Mouse (Mus musculus) heart, adult 8-10 months (tissue): ENCODE results near the gene Aldh6a1. TPM values are rescaled to one million over a fixed set of nuclear protein-coding genes. Genes with fewer than 3 reads are reported as not detected.

Experiments used
- DNase-seq: peaks from one replicate; pipeline ENCODE4 v3.0.0; 2022; ENCODE audit warnings: low spot score
- total RNA-seq, 4 experiments: library from RNA; stranded (reverse); gene quantifications; 2 replicates each; pipeline ENCODE4 v1.2.4; 2022

Gene Aldh6a1
- 100 to 1,000 TPM; 220 to 268 (median 246) TPM for total RNA-seq

DNA sequence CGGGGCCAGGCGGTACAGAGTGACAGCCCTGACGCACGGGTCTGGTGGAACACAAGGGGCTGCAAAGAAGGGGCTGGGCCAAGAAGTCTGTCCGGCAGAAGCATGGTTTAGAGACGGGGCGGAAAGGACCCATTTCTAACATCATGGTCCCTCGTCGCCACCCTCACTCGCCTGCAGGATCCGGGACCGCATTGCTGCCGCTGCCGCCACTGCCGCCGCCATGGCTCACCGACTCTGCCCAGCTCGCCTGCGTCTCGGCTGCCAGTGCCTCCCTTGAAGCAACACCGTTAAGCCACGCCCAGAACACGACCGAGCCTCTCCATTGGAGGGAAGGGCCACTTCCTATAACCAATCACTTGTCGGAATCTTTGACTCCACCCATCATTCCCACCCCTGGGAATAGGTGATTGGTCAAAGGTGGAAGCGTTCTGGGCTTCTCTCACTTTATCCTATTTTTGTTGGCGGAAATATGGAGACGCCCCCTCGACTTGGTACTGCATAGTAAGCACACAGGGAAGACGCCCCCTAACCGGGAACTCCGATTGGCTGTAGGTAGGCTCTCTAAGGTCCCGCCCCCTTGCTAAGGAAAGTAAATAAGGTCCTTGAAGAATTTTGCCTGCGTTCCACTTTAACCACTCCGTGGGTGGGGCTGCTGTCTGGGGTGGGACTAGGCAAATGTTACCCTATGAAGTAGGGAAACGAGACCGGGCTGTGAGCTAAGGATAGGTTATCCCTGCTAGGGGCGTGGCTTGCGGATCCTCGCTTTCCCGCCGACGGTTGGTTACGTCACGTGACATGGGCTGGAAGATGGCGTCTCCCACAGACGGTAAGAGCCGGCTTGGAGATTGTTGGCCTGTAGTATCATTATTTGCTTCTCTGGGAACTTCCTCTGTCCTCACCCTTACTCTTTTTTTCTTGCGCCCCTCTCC, at the start of gene Aldh6a1, which contains the start of gene Lin52:
Aldh6a1 (minus strand) TSS at position 287 of the 929 bp plus-strand sequence.
Lin52 (plus strand) TSS at position 705 of the 929 bp plus-strand sequence.
- peak; percentile 99 for DNase-seq

GRCm38 (mm10) chr12:84496795-84497194, 46.0 kb upstream of the Aldh6a1 start:
- no peak for DNase-seq

DNA sequence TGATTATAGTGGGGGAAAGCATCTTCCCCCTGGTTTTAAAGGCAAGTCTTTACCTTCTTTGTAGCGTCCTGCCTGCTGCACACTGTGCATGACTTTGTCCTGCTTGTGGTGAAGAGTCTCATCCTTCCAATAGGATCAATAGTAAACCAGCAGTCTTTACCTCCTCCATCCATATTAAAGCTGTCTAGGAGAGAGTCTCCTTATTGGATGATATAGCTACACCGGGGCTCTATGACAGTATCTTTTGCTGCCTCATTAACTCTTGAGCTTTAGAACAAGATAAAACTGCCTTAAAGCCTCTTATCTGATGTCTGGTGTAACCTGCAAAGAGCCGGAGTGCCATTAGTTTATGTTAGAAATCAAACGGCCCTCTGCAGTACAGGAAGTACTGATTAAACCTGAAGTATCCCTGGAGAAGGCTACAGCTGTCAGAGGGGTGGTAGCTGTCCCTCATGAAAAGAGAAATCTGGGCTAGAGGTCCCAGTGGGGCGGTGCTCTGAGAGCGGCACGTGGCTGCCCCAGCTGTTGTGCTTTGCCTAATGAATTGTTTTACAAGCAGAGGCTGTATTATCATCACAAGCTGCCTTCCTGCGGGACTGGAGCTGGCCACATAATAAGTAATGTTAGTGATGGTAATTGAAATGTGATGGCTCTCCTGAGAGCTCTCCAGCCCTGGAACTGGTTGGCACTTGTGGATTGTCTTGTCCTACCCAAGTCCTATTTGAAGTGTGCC, 36.7 kb upstream of the Aldh6a1 start:
- DNase-seq, result peak; percentile 24

DNA sequence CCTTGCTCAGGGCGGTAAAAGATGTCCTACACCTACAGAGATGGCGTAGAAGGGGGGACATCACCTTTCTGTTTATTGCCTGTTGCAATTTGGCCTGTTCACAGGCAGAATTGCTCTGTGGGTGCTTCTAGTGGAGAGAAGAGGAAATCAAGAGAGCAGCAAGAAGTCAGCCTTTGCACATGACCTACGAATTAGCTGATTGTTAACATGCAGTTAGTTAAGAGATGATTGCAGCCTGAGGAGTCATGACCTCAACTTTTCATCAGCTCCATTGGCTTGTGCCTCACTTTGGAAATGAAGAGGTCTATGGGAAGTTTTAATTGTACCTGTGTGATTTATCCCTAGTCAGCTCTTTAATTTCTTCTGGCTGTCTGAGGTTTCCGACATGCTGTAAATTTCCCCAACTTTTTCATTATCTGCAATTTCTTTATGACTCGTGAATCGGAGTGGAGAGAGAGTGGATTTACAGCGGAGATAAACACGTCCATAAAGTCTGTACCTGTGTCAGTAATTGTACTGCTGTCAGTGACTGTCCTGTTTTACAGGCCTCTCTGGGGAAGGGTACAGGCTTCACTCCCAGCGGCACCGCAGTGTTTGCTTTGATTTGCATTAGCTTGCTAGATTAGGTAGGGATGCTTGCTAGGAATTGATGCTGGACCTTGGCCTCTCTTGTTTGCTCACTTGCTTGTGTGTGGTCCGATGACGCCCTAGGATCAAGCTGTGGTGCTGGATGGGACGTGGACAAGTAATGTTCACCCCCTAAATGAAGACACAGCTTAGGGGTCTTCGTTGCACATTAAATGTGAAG, 32.2 kb upstream of the Aldh6a1 start:
- DNase-seq, result no peak

DNA sequence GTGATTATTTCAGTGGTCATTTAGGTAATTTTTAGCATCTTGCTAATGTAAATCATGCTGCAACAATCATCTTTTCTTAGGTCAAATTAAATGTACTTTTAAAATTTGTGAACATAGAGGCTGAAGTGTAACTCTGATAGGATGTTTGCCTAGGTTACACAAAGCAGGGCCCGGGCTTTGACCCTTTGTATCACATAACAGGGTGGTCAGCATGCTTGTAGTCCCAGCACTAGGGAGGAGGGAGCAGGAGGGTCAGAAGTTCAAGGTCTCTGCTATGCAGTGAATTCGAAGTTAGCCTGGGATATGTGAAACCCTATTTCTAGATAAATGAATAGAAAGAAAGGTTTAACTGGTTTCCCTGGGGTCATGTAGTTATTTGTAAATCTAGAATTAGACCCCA, 30.4 kb upstream of the Aldh6a1 start:
- no peak for DNase-seq

DNA sequence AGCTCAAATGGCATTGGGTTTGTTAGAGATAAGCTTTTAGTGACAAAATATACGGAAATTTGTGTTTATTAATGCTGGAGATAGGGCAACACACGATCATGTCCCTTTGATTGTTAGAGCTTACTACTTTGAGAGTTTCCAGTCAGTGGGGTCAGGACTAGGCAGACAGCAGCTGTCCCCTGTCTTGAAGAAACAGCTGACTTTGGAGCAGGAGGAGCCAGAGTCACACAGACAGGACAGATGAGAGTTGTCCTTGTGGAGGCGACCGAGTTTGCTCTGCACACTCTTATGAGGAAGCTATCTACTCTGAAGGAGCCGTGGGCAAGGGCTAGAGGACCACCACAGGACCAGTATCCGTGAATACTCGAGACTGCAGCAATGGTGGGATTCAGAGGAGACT, 28.1 kb upstream of the Aldh6a1 start:
- no peak for DNase-seq

- peak; percentile 54 for DNase-seq
These were observed 17.9 kb upstream of the Aldh6a1 start for GRCm38 (mm10) chr12:84468701-84469100.

- no peak for DNase-seq
These were observed 12.1 kb upstream of the Aldh6a1 start for GRCm38 (mm10) chr12:84462856-84463255.

DNA sequence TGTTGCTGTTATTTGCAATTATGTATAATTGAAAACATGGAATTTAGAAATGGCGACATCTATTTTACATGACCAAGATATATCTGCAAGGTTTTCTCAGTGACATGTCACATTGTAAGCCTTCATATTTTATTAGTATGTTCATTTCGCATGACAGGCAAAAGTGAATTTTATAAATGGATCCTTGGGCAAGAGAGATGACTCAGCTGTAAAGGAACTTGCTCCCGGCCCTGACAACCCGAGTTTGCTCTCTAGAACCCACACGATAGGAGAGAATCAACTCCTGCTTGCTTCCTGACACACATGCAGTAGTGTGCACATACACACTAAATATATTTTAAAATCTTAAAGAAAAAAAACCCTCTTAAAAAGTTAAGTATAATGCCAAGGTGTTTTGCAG, 10.6 kb upstream of the Aldh6a1 start:
- no peak for DNase-seq

DNA sequence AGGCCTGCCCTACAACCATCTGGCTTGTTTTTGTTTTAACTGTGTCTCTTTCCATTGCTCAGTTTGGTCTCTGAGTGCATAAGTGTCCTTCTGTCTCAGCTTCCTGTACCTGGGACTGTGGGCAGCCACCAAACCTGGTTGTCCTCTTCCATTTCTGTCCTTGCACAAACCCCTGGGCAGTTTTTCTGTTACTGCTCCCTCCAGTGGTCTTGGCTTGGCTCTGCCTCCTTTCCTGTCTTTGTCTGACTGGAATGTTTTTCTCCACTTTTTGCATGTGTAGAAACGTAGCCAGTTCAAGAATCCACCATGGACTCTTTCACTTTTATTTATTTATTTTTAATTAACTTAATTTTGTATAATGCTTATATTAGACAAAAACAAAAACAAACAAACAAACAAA, 9.0 kb upstream of the Aldh6a1 start:
- no peak for DNase-seq

DNA sequence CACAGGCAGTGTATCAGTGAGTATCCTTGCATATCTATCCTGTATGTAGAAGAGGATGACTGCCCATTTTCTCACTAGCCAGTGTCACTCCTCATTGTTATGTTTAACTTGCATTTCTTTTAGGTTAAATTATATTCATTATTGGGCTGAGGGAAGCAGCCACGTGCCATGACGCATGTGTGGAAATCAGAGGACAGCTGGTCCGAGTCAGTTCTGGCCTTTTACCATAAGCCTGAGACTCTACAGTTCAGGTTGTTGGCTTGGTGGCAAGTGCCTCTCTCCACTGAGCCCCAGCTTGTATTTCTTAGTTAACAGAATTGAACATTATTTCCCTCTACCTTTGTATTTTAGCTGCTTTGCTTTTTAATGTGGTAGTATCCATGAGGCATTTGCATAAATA, 6.1 kb upstream of the Aldh6a1 start:
- no peak for DNase-seq

DNA sequence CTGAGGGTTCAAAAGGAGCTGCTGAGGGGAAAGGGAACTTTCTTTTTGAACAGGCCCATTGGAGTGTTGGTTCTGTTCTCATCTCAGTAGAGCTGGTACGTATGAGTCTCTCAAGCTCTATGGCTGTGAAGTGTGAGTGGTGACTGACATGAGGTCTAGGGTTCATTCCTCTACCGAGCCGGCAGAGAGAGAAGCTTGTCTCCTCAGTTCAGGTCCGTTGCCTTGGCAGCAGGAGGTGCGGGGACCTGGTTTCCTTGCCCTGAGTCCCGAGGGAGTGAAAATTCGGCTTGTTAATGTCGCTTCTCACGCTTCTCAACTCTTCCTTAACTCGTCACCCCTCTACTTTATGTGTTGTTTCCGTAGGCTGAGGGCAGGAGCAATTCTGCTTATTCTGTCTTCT, 997 bp upstream of the Aldh6a1 start:
- DNase-seq, result no peak

- DNase-seq, result peak; percentile 53
These were observed 470 bp downstream of the Aldh6a1 start for GRCm38 (mm10) chr12:84450351-84450717.

DNA sequence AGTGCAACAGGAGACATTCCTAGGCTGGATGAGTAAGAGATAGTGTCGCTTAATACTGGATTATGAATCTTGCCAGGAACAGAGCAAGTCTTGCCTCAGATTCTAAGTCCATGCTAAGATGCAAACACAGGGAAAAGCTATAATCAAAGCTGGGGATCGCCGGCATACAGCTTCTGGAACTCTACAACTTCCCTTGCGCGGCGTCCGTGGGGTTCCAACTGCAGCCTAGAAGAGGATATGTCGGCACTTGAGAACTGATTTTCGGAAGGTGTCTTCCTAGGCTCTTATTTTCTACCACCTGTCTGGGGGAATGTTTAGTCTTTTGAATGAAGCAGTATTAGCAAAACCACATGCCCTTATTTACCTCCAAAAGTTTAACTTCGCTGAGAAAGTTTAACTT, 917 bp downstream of the Aldh6a1 start:
- DNase-seq, result no peak

GRCm38 (mm10) chr12:84448181-84448580, 2.6 kb downstream of the Aldh6a1 start:
- no peak for DNase-seq

DNA sequence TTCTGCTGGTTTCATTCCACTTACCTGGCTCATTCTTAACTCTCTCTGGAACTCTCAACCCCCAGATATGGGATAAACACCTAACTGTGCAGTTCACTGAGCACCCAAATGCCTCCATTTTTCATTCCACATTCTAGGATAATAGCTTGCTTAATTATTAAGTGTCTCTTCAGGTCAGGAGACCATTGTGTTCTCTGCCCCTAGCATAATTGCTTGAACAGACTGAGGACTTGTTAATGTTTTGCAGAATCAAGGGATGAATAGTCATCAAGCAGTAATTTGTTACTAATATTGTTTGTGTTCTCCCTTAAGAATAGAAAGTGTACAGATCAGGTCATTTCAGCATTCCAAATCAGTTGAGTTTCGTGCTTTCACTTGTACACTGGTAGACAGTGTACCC, 3.4 kb downstream of the Aldh6a1 start:
- DNase-seq, result no peak

GRCm38 (mm10) chr12:84442526-84442925, 8.3 kb downstream of the Aldh6a1 start:
- no peak for DNase-seq

GRCm38 (mm10) chr12:84438697-84439096, 12.1 kb downstream of the Aldh6a1 start:
- no peak for DNase-seq

GRCm38 (mm10) chr12:84429825-84430224, 21.0 kb downstream of the Aldh6a1 start:
- DNase-seq, result no peak

- no peak for DNase-seq
These were observed 26.8 kb downstream of the Aldh6a1 start for GRCm38 (mm10) chr12:84423990-84424389.

GRCm38 (mm10) chr12:84417605-84417922, 33.2 kb downstream of the Aldh6a1 start:
- DNase-seq, result no peak
